Mouse (Mus musculus) hindbrain, embryonic 16.5 days (tissue): ENCODE results near the gene Copz1. TPM values are rescaled to one million over a fixed set of nuclear protein-coding genes. Genes with fewer than 3 reads are reported as not detected.
A peak's percentile ranks its signal among the peaks of the same experiment; 100 is the strongest.

Source experiments
- ATAC-seq: fragments of 200-750 bp; cut with Nextera tagmentation; 2 replicates; pipeline ENCODE4 v1.8.0; 2017; ENCODE audit warnings: moderate TSS enrichment, moderate library complexity
- H3K27ac ChIP-seq: fragments of 300-500 bp; sonication (generic); 2 replicates; pipeline ENCODE4 v1.5.1; 2014; ENCODE audit warnings: low read depth, mild to moderate bottlenecking, control low read depth, low read length, moderate library complexity
- H3K27me3 ChIP-seq: fragments of 300-500 bp; sonication (generic); replicated peaks from 2 replicates; pipeline ENCODE4 v1.6.1; 2014; ENCODE audit warnings: low read length; ENCODE audit not compliant: control insufficient read depth, insufficient read depth
- H3K36me3 ChIP-seq: fragments of 300-500 bp; sonication (generic); 2 replicates; pipeline ENCODE4 v1.6.1; 2014; ENCODE audit warnings: mild to moderate bottlenecking, low read length, moderate library complexity, mixed read lengths; ENCODE audit not compliant: control insufficient read depth, insufficient read depth
- H3K4me1 ChIP-seq: fragments of 300-500 bp; sonication (generic); 2 replicates; pipeline ENCODE4 v1.6.1; 2014; ENCODE audit warnings: low read depth, low read length; ENCODE audit not compliant: control insufficient read depth, insufficient read depth
- H3K4me2 ChIP-seq: fragments of 300-500 bp; sonication (generic); 2 replicates; pipeline ENCODE4 v1.6.1; 2014; ENCODE audit warnings: mild to moderate bottlenecking, low read length, control low read depth, moderate library complexity
- H3K4me3 ChIP-seq: fragments of 300-500 bp; sonication (generic); 2 replicates; pipeline ENCODE4 v1.5.1; 2014; ENCODE audit warnings: mild to moderate bottlenecking, low read length, control low read depth, moderate library complexity
- H3K9ac ChIP-seq: fragments of 300-500 bp; sonication (generic); 2 replicates; pipeline ENCODE4 v1.6.1; 2014; ENCODE audit warnings: low read depth, mild to moderate bottlenecking, control low read depth, low read length, moderate library complexity
- H3K9me3 ChIP-seq: fragments of 300-500 bp; sonication (generic); 2 replicates; pipeline ENCODE4 v1.6.1; 2014; ENCODE audit warnings: mild to moderate bottlenecking, low read length, moderate library complexity; ENCODE audit not compliant: control insufficient read depth
- WGBS: fragments of 180-500 bp; shearing (Covaris S2); extraction: QIAGEN DNeasy Blood & Tissue Kit; methylation state at CpG from one replicate; pipeline ENCODE4 v1.1.7; 2014; 5-methylcytosine and 5-hydroxymethylcytosine counted together
- microRNA counts: library from miRNA; unstranded; fragments of <30 nt; microRNA quantifications from one replicate; lab custom pipeline; 2016
- microRNA-seq: library from miRNA; unstranded; fragments of <30 nt; microRNA quantifications from one replicate; pipeline ENCODE4, GENCODE M21; 2017
- polyA plus RNA-seq: library from polyadenylated mRNA; unstranded; fragments of >200 nt; fragmentation: Nextera tagmentation; extraction: Ambion mirVana; gene quantifications from 2 replicates; pipeline ENCODE4 v1.2.1, GENCODE M21; 2015

The Copz1 gene
- polyA plus RNA-seq, 1 experiment from 2014 or later, result 207 TPM

DNA sequence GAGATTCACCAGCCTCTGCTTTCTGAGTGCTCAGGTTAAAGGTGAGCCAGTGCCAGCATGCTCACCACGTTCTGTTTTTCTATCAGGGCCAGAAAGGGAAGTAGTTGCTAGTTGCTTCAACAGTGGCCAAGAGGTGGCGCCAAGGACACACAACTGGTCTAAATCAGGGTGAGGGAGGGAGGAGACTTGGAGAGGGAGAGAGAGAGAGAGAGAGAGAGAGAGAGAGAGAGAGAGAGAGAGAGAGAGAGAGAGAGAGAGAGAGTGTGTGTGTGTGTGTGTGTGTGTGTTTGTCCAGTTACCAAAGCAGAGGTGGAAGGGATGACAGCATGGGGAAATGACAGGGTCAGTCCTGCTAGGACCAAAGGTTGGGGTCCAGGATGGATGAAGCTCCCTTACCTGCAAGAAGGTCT lies 74.8 kb downstream of the Copz1 start:
- Histone ChIP-seq H3K4me3 (no peak overlapping the region), H3K9ac (no peak overlapping the region), H3K4me1 (no peaks in the 10 kb centered on the region), H3K4me2 (no peak overlapping the region), H3K27me3 (no peaks in the 10 kb centered on the region), H3K27ac (no peak overlapping the region), H3K36me3 (no peaks in the 10 kb centered on the region), H3K9me3 (no peaks in the 10 kb centered on the region)
- 6% methylated on average over 2 of the region's 2 CpGs for WGBS
- no peak for ATAC-seq

MicroRNA genes within 50 kb of the gene (microRNA counts, 519-probe panel; counts per million panel counts)
- 2,870 counts per million, percentile 77 among the panel's probes with 10 or more counts for microRNA mmu-miR-148b (lab: Ali Mortazavi, UCI)

Small RNA genes lying within 50 kb of the gene (microRNA-seq; reads per million reads assigned to microRNA genes)
- 207 reads per million, percentile 59 among the genes with 10 or more reads in this experiment for gene Mir148b

Other genes with a start within 250 kb of the Copz1 start
- gene Smug1, start 105.6 kb upstream of the Copz1 start, polyA plus RNA-seq, result 25.1 and 29.1 TPM in 2 replicates
- gene Cbx5, start 32.9 kb upstream of the Copz1 start, polyA plus RNA-seq, result 120 and 124 TPM in 2 replicates
- 483 and 550 TPM in 2 replicates for gene Hnrnpa1, start 32.3 kb upstream of the Copz1 start, polyA plus RNA-seq
- gene Nfe2, start 14.3 kb upstream of the Copz1 start, polyA plus RNA-seq, result 0.65 and 0.69 TPM in 2 replicates
- gene Gpr84, start 37.9 kb downstream of the Copz1 start, polyA plus RNA-seq, result 0.34 and 0.42 TPM in 2 replicates
- gene Zfp385a, start 67.4 kb downstream of the Copz1 start, polyA plus RNA-seq, result 20.1 and 24.7 TPM in 2 replicates
- 6.3 and 8.6 TPM in 2 replicates for gene Itga5, start 94.0 kb downstream of the Copz1 start, polyA plus RNA-seq
- gene Gtsf1, start 157.8 kb downstream of the Copz1 start, polyA plus RNA-seq, result 0.31 TPM in 1 of 2 replicates, not detected in the other
- 0.45 and 1.0 TPM in 2 replicates for gene Gtsf2, start 175.8 kb downstream of the Copz1 start, polyA plus RNA-seq
- 1.7 and 1.9 TPM in 2 replicates for gene Nckap1l, start 181.1 kb downstream of the Copz1 start, polyA plus RNA-seq
- gene Pde1b, start 230.3 kb downstream of the Copz1 start, polyA plus RNA-seq, result 89.3 and 91.0 TPM in 2 replicates